Mouse (Mus musculus): ENCODE measurements around the gene Nkain1. TPM values are rescaled to one million over a fixed set of nuclear protein-coding genes. Genes with fewer than 3 reads are reported as not detected.

Nkain1 gene
- total RNA-seq (2015) (not detected in 2 replicates), total RNA-seq (2017) (not detected in 2 replicates)

GRCm38 (mm10) chr4:130574048-130574413 is at the start of gene Nkain1:
TSS of gene Nkain1 (minus strand) at chr4:130574173.
- 0 out of 2 replicates have a peak, but pooled peaks have one; percentile 21 for ATAC-seq (ENCODE audit: poor library complexity, severe bottlenecking)

GRCm38 (mm10) chr4:130578734-130579274 is 4.8 kb upstream of the Nkain1 start:
- no peak for ATAC-seq (ENCODE audit: poor library complexity, severe bottlenecking)

- ATAC-seq (ENCODE audit: poor library complexity, severe bottlenecking): no peak
These were observed 3.1 kb upstream of the Nkain1 start for GRCm38 (mm10) chr4:130577081-130577480.

GRCm38 (mm10) chr4:130576247-130576931 is 2.4 kb upstream of the Nkain1 start:
- ATAC-seq (ENCODE audit: poor library complexity, severe bottlenecking): no peak

GRCm38 (mm10) chr4:130575533-130575932 is 1.6 kb upstream of the Nkain1 start:
- no peak for ATAC-seq (ENCODE audit: poor library complexity, severe bottlenecking)

- no peak for ATAC-seq (ENCODE audit: poor library complexity, severe bottlenecking)
These were observed 988 bp upstream of the Nkain1 start for GRCm38 (mm10) chr4:130574861-130575460.

GRCm38 (mm10) chr4:130573351-130574047 is 474 bp downstream of the Nkain1 start:
- no peak for ATAC-seq (ENCODE audit: poor library complexity, severe bottlenecking)

GRCm38 (mm10) chr4:130573012-130573350 is 992 bp downstream of the Nkain1 start:
- ATAC-seq (ENCODE audit: poor library complexity, severe bottlenecking): no peak

- ATAC-seq (ENCODE audit: poor library complexity, severe bottlenecking): no peak
These were observed 1.4 kb downstream of the Nkain1 start for GRCm38 (mm10) chr4:130572545-130572944.

GRCm38 (mm10) chr4:130570941-130571720 is 2.8 kb downstream of the Nkain1 start:
- no peak for ATAC-seq (ENCODE audit: poor library complexity, severe bottlenecking)

- ATAC-seq (ENCODE audit: poor library complexity, severe bottlenecking): no peak
These were observed 5.7 kb downstream of the Nkain1 start for GRCm38 (mm10) chr4:130568043-130568978.

- no peak for ATAC-seq (ENCODE audit: poor library complexity, severe bottlenecking)
These were observed 10.2 kb downstream of the Nkain1 start for GRCm38 (mm10) chr4:130563820-130564219.

GRCm38 (mm10) chr4:130563260-130563756 is 10.7 kb downstream of the Nkain1 start:
- ATAC-seq (ENCODE audit: poor library complexity, severe bottlenecking): no peak

- no peak for ATAC-seq (ENCODE audit: poor library complexity, severe bottlenecking)
These were observed 13.2 kb downstream of the Nkain1 start for GRCm38 (mm10) chr4:130560576-130561310.

- no peak for ATAC-seq (ENCODE audit: poor library complexity, severe bottlenecking)
These were observed 14.8 kb downstream of the Nkain1 start for GRCm38 (mm10) chr4:130559220-130559619.

- no peak for ATAC-seq (ENCODE audit: poor library complexity, severe bottlenecking)
These were observed 16.1 kb downstream of the Nkain1 start for GRCm38 (mm10) chr4:130557852-130558251.

- ATAC-seq (ENCODE audit: poor library complexity, severe bottlenecking): no peak
These were observed 17.0 kb downstream of the Nkain1 start for GRCm38 (mm10) chr4:130556992-130557391.

GRCm38 (mm10) chr4:130556224-130556623 is 17.7 kb downstream of the Nkain1 start:
- ATAC-seq (ENCODE audit: poor library complexity, severe bottlenecking): no peak

GRCm38 (mm10) chr4:130553121-130553448 is 20.9 kb downstream of the Nkain1 start:
- no peak for ATAC-seq (ENCODE audit: poor library complexity, severe bottlenecking)

All from megakaryocyte, adult 5-6 weeks (primary cell).